Comparison of ENCODE assay signal across 20 mouse cellular contexts in genomic region chr10:105660761-105661160, GRCm38 (mm10).
A peak's percentile ranks its signal among the peaks of the same experiment; 100 is the strongest.
DNase-seq lines count a peak whose midpoint lies in the region; TF ChIP-seq lines count a peak whose summit lies in the region.
"Had no signal": no experiment of that assay in that cellular context is flagged by ENCODE, and none has a peak within 500 bp of the region (broad histone marks: within the 10 kb centered on the region; RNA-seq: fewer than 3 reads in every experiment).

No protein-coding gene starts in this region.

- H3K36me3 ChIP-seq in ES-E14 (ENCODE audit: control insufficient read depth, insufficient read depth, low read length, poor library complexity, severe bottlenecking) = no peaks in the 10 kb centered on the region
- H3K36me3 ChIP-seq: embryonic facial prominence, embryonic 13.5 days; embryonic facial prominence, embryonic 15.5 days; forebrain, embryonic 10.5 days; forebrain, embryonic 12.5 days had no signal

- no peak overlapping the region for H3K27ac ChIP-seq in ES-E14 (ENCODE audit: insufficient read depth, low read depth, low read length, poor library complexity, severe bottlenecking)
- H3K27ac ChIP-seq: embryonic facial prominence, embryonic 13.5 days; embryonic facial prominence, embryonic 15.5 days; forebrain, embryonic 10.5 days; forebrain, embryonic 12.5 days had no signal

- H3K4me3 ChIP-seq in ES-E14 (ENCODE audit: insufficient read depth in 1 of 2, low read depth in 1 of 2, low read length in 2 of 2, poor library complexity in 1 of 2, severe bottlenecking in 1 of 2) = no peak overlapping the region
- H3K4me3 ChIP-seq: embryonic facial prominence, embryonic 13.5 days; embryonic facial prominence, embryonic 15.5 days; erythroblast, embryonic 14.5 days; forebrain, embryonic 10.5 days; forebrain, embryonic 12.5 days had no signal

- peaks cover 0 to 2% of the 10 kb centered on the region in 2 experiments; a peak in 1 of 4 replicates for H3K4me1 ChIP-seq in ES-E14 (ENCODE audit: control insufficient read depth in 2 of 2, insufficient read depth in 2 of 2, low read length in 2 of 2, poor library complexity in 1 of 2)
- H3K4me1 ChIP-seq: embryonic facial prominence, embryonic 13.5 days; embryonic facial prominence, embryonic 15.5 days; forebrain, embryonic 10.5 days; forebrain, embryonic 12.5 days had no signal

- no peaks in the 10 kb centered on the region for H3K9me3 ChIP-seq in ES-E14 (ENCODE audit: control insufficient read depth, insufficient read depth, low read depth, low read length)
- H3K9me3 ChIP-seq: embryonic facial prominence, embryonic 13.5 days; embryonic facial prominence, embryonic 15.5 days; forebrain, embryonic 10.5 days; forebrain, embryonic 12.5 days had no signal

- in situ Hi-C loops in ES-E14 (cut with MboI; ENCODE audit: low sequenced_read_pairs in 2 of 2, unreplicated experiment in 2 of 2) = no loop called here

- peak; percentile 55 for DNase-seq in ES-CJ7 (ENCODE audit: low read depth, low spot score)
- DNase-seq in ES-E14 (ENCODE audit: low read depth, low spot score) = no peak
- peak; percentile 51 for DNase-seq in ZHBTc4 (ENCODE audit: low read depth, low spot score)
- no peak for DNase-seq in kidney, postnatal 10 days
- no peak for DNase-seq in right cerebral cortex, postnatal 14 days
- DNase-seq: adrenal gland, adult 2 months; adrenal gland, postnatal 10 days; adrenal gland, postnatal 25 days; cerebellum, adult 11 months; cerebellum, adult 18-20 months; cerebellum, adult 8-10 months; cerebellum, adult 9-11 months; cerebellum, postnatal 14 days; cerebellum, postnatal 36 days; embryo, embryonic 11 days had no signal

- no peak overlapping the region for H3K9ac ChIP-seq in ES-E14 (ENCODE audit: insufficient read depth, low read depth, low read length, poor library complexity, severe bottlenecking)
- H3K9ac ChIP-seq: embryonic facial prominence, embryonic 13.5 days; embryonic facial prominence, embryonic 15.5 days; forebrain, embryonic 12.5 days had no signal

TF ChIP-seq in ES-E14, 5 proteins besides CTCF, POLR2A, EP300 and RAD21:
- TF ChIP-seq ZNF384 (IDR thresholded peaks at IDR 0.05; ENCODE audit: low read depth, low read length) (peak; percentile 10), MAFK (IDR thresholded peaks at IDR 0.05; ENCODE audit: insufficient read depth, low read depth, low read length) (no peak)

Comparison
In these comparisons a context has a peak if more than half of its experiments do, and no peak if none do; other contexts are left out.
1. DNase-seq: peak in ES-CJ7 (single experiment) and ZHBTc4 (single experiment); none in ES-E14 (single experiment), kidney, postnatal 10 days (single experiment) and right cerebral cortex, postnatal 14 days (single experiment).